Mouse (Mus musculus): ENCODE results near the gene C330007P06Rik.
"Not testable (repeated sequence)": the region's sequence is repeated elsewhere in the genome, so short reads cannot be mapped to it uniquely, and the experiment has no call there.

The C330007P06Rik gene

GRCm38 (mm10) chrX:36873765-36874164 is at the start of gene C330007P06Rik, which contains the start of gene Ube2a:
C330007P06Rik (minus strand) TSS chrX:36874111.
Ube2a (plus strand) TSS chrX:36873900.
- DNase-seq (ENCODE audit: low spot score) = no peak

- DNase-seq (ENCODE audit: low spot score) = no peak
Measured at GRCm38 (mm10) chrX:36921346-36921745, 47.4 kb upstream of the C330007P06Rik start.

GRCm38 (mm10) chrX:36917749-36918148 is 43.8 kb upstream of the C330007P06Rik start:
- no peak for DNase-seq (ENCODE audit: low spot score)

- no peak for DNase-seq (ENCODE audit: low spot score)
Measured at GRCm38 (mm10) chrX:36911343-36911742, 37.4 kb upstream of the C330007P06Rik start.

- DNase-seq (ENCODE audit: low spot score) = no peak
Measured at GRCm38 (mm10) chrX:36906539-36906938, 32.6 kb upstream of the C330007P06Rik start.

- peak; percentile 84 for DNase-seq (ENCODE audit: low spot score)
Measured at GRCm38 (mm10) chrX:36903115-36903768, 29.3 kb upstream of the C330007P06Rik start.

GRCm38 (mm10) chrX:36902321-36903114 is 28.6 kb upstream of the C330007P06Rik start, which contains the start of gene Nkrf:
Nkrf (minus strand) TSS chrX:36902899.
- DNase-seq (ENCODE audit: low spot score) = no peak

- DNase-seq (ENCODE audit: low spot score) = no peak
Measured at GRCm38 (mm10) chrX:36901655-36902054, 27.7 kb upstream of the C330007P06Rik start.

- not testable (repeated sequence) for DNase-seq (ENCODE audit: low spot score)
Measured at GRCm38 (mm10) chrX:36898931-36899330, 25.0 kb upstream of the C330007P06Rik start.

GRCm38 (mm10) chrX:36884719-36885118 is 10.8 kb upstream of the C330007P06Rik start:
- no peak for DNase-seq (ENCODE audit: low spot score)

GRCm38 (mm10) chrX:36874704-36875128 is 805 bp upstream of the C330007P06Rik start:
- no peak for DNase-seq (ENCODE audit: low spot score)

- DNase-seq (ENCODE audit: low spot score) = peak; percentile 69
Measured at GRCm38 (mm10) chrX:36874178-36874696, 326 bp upstream of the C330007P06Rik start.

- DNase-seq (ENCODE audit: low spot score) = no peak
Measured at GRCm38 (mm10) chrX:36870372-36870771, 3.5 kb downstream of the C330007P06Rik start.

- DNase-seq (ENCODE audit: low spot score) = no peak
Measured at GRCm38 (mm10) chrX:36864609-36865328, 9.1 kb downstream of the C330007P06Rik start.

- DNase-seq (ENCODE audit: low spot score) = peak; percentile 55
Measured at GRCm38 (mm10) chrX:36863766-36864608, 9.9 kb downstream of the C330007P06Rik start.

- no peak for DNase-seq (ENCODE audit: low spot score)
Measured at GRCm38 (mm10) chrX:36852631-36853030, 21.3 kb downstream of the C330007P06Rik start.

- no peak for DNase-seq (ENCODE audit: low spot score)
Measured at GRCm38 (mm10) chrX:36847152-36847551, 26.8 kb downstream of the C330007P06Rik start.

- DNase-seq (ENCODE audit: low spot score) = no peak
Measured at GRCm38 (mm10) chrX:36843346-36843990, 30.4 kb downstream of the C330007P06Rik start.

- DNase-seq (ENCODE audit: low spot score) = no peak
Measured at GRCm38 (mm10) chrX:36841698-36842097, 32.2 kb downstream of the C330007P06Rik start.

- no peak for DNase-seq (ENCODE audit: low spot score)
Measured at GRCm38 (mm10) chrX:36839391-36839790, 34.5 kb downstream of the C330007P06Rik start.

All from ovary, postnatal 14 days (tissue).